Mouse (Mus musculus): ENCODE data around the gene Ifi35.
A peak's percentile ranks its signal among the peaks of the same experiment; 100 is the strongest.
"Not testable (repeated sequence)": the region's sequence is repeated elsewhere in the genome, so short reads cannot be mapped to it uniquely, and the experiment has no call there.

The Ifi35 gene

GRCm38 (mm10) chr11:101448899-101449298 lies 692 bp downstream of the Ifi35 start:
- DNase-seq = no peak

- not testable (repeated sequence) for DNase-seq
Observed at GRCm38 (mm10) chr11:101449596-101449995, 1.4 kb downstream of the Ifi35 start.

GRCm38 (mm10) chr11:101450394-101450793 lies 2.2 kb downstream of the Ifi35 start:
- no peak for DNase-seq

- DNase-seq = no peak
Observed at GRCm38 (mm10) chr11:101451536-101451935, 3.3 kb downstream of the Ifi35 start.

GRCm38 (mm10) chr11:101452093-101452774 lies 4.0 kb downstream of the Ifi35 start:
- no peak for DNase-seq

GRCm38 (mm10) chr11:101454702-101455101 lies 6.5 kb downstream of the Ifi35 start:
- DNase-seq = no peak

GRCm38 (mm10) chr11:101455627-101456026 lies 7.4 kb downstream of the Ifi35 start:
- no peak for DNase-seq

GRCm38 (mm10) chr11:101457631-101458030 lies 9.4 kb downstream of the Ifi35 start:
- no peak for DNase-seq

GRCm38 (mm10) chr11:101458217-101458616 lies 10.0 kb downstream of the Ifi35 start:
- DNase-seq = no peak

- no peak for DNase-seq
Observed at GRCm38 (mm10) chr11:101459716-101460115, 11.5 kb downstream of the Ifi35 start.

GRCm38 (mm10) chr11:101460321-101460720 lies 12.1 kb downstream of the Ifi35 start:
- DNase-seq = no peak

GRCm38 (mm10) chr11:101462141-101462540 lies 13.9 kb downstream of the Ifi35 start:
- DNase-seq = no peak

GRCm38 (mm10) chr11:101462583-101463440 lies 14.6 kb downstream of the Ifi35 start:
- DNase-seq = peak in 1 of 2 experiments; percentile 39

- no peak for DNase-seq
Observed at GRCm38 (mm10) chr11:101464211-101465100, 16.2 kb downstream of the Ifi35 start, which contains the start of gene Rnd2. TSS of gene Rnd2 (plus strand) at chr11:101464999.

GRCm38 (mm10) chr11:101465101-101465868 lies 17.1 kb downstream of the Ifi35 start:
- peak; percentile 55 to 63 for DNase-seq

- peak; percentile 75 to 81 for DNase-seq
Observed at GRCm38 (mm10) chr11:101465869-101466551, 17.8 kb downstream of the Ifi35 start, which contains the start of gene Vat1. TSS of gene Vat1 (minus strand) at chr11:101466230.

- DNase-seq = not testable (repeated sequence)
Observed at GRCm38 (mm10) chr11:101466552-101466950, 18.3 kb downstream of the Ifi35 start.

GRCm38 (mm10) chr11:101467477-101468262 lies 19.5 kb downstream of the Ifi35 start:
- DNase-seq = peak; percentile 81 to 82

GRCm38 (mm10) chr11:101468263-101468688 lies 20.1 kb downstream of the Ifi35 start:
- no peak for DNase-seq

GRCm38 (mm10) chr11:101468731-101469130 lies 20.5 kb downstream of the Ifi35 start:
- peak in 1 of 2 experiments; percentile 31 for DNase-seq
